Mouse (Mus musculus): ENCODE results near the gene Inf2. TPM values are rescaled to one million over a fixed set of nuclear protein-coding genes. Genes with fewer than 3 reads are reported as not detected.

The Inf2 gene
- polyA plus RNA-seq, 1 experiment: 118 TPM

GRCm38 (mm10) chr12:112620354-112621061 lies 31.9 kb downstream of the Inf2 start:
- Histone ChIP-seq H3ac (ENCODE audit: control insufficient read depth, insufficient read length, low read depth) (peak overlapping the region; percentile 78), H3K4me3 (ENCODE audit: insufficient read depth, poor library complexity, severe bottlenecking) (peak overlapping the region; percentile 30), H3K27me3 (ENCODE audit: control insufficient read depth, insufficient read depth, insufficient read length) (no peaks in the 10 kb centered on the region), H3K79me3 (ENCODE audit: low read depth) (no peaks in the 10 kb centered on the region), H3K36me3 (ENCODE audit: control insufficient read depth, insufficient read depth) (peaks cover 3% of the 10 kb centered on the region), H3K79me2 (ENCODE audit: control insufficient read depth, insufficient read depth) (no peaks in the 10 kb centered on the region)
- TF ChIP-seq FOSL1 (IDR thresholded peaks at IDR 0.05; ENCODE audit: insufficient read depth, low read length, poor library complexity, severe bottlenecking) (no peak), CTCF (IDR thresholded peaks at IDR 0.05; ENCODE audit: control insufficient read depth, insufficient read depth, insufficient read length) (no peak), USF1 (IDR thresholded peaks at IDR 0.05; ENCODE audit: low read depth) (no peak), MAX (IDR thresholded peaks at IDR 0.05) (no peak)

- H3K27me3 ChIP-seq (ENCODE audit: control insufficient read depth, insufficient read depth, insufficient read length): no peaks in the 10 kb centered on the region
- H3K4me3 ChIP-seq (ENCODE audit: insufficient read depth, poor library complexity, severe bottlenecking): no peak overlapping the region
- no peaks in the 10 kb centered on the region for H3K79me3 ChIP-seq (ENCODE audit: low read depth)
- no peaks in the 10 kb centered on the region for H3K36me3 ChIP-seq (ENCODE audit: control insufficient read depth, insufficient read depth)
- H3K79me2 ChIP-seq (ENCODE audit: control insufficient read depth, insufficient read depth): no peaks in the 10 kb centered on the region
- no peak overlapping the region for H3ac ChIP-seq (ENCODE audit: control insufficient read depth, insufficient read length, low read depth)
- TF ChIP-seq USF1 (IDR thresholded peaks at IDR 0.05; ENCODE audit: low read depth) (no peak), MYOD1 (IDR thresholded peaks at IDR 0.05; ENCODE audit: control insufficient read depth, insufficient read length, low read depth) (no peak), MYOG (IDR thresholded peaks at IDR 0.05; ENCODE audit: control insufficient read depth, extremely low read depth, insufficient read length) (no peak), FOSL1 (IDR thresholded peaks at IDR 0.05; ENCODE audit: insufficient read depth, low read length, poor library complexity, severe bottlenecking) (no peak), CEBPB (IDR thresholded peaks at IDR 0.05; ENCODE audit: low read depth) (no peak), CTCF (IDR thresholded peaks at IDR 0.05; ENCODE audit: control insufficient read depth, insufficient read depth, insufficient read length) (no peak)
Measured at GRCm38 (mm10) chr12:112621900-112622299, 33.3 kb downstream of the Inf2 start.

GRCm38 (mm10) chr12:112623742-112624141 lies 35.2 kb downstream of the Inf2 start:
- H3K79me2 ChIP-seq (ENCODE audit: control insufficient read depth, insufficient read depth): no peaks in the 10 kb centered on the region
- no peaks in the 10 kb centered on the region for H3K79me3 ChIP-seq (ENCODE audit: low read depth)
- no peak overlapping the region for H3K4me3 ChIP-seq (ENCODE audit: insufficient read depth, poor library complexity, severe bottlenecking)
- H3ac ChIP-seq (ENCODE audit: control insufficient read depth, insufficient read length, low read depth): no peak overlapping the region
- no peaks in the 10 kb centered on the region for H3K36me3 ChIP-seq (ENCODE audit: control insufficient read depth, insufficient read depth)
- TF ChIP-seq FOSL1 (IDR thresholded peaks at IDR 0.05; ENCODE audit: insufficient read depth, low read length, poor library complexity, severe bottlenecking) (no peak), CTCF (IDR thresholded peaks at IDR 0.05; ENCODE audit: control insufficient read depth, insufficient read depth, insufficient read length) (peak; percentile 36), MAX (IDR thresholded peaks at IDR 0.05) (no peak), USF1 (IDR thresholded peaks at IDR 0.05; ENCODE audit: low read depth) (no peak), MYOG (IDR thresholded peaks at IDR 0.05; ENCODE audit: control insufficient read depth, extremely low read depth, insufficient read length) (no peak), MYOD1 (IDR thresholded peaks at IDR 0.05; ENCODE audit: control insufficient read depth, insufficient read length, low read depth) (no peak), CEBPB (IDR thresholded peaks at IDR 0.05; ENCODE audit: low read depth) (no peak)
- H3K27me3 ChIP-seq (ENCODE audit: control insufficient read depth, insufficient read depth, insufficient read length): no peaks in the 10 kb centered on the region

- Histone ChIP-seq H3K79me3 (ENCODE audit: low read depth) (no peaks in the 10 kb centered on the region), H3K4me3 (ENCODE audit: insufficient read depth, poor library complexity, severe bottlenecking) (no peak overlapping the region), H3ac (ENCODE audit: control insufficient read depth, insufficient read length, low read depth) (no peak overlapping the region), H3K36me3 (ENCODE audit: control insufficient read depth, insufficient read depth) (no peaks in the 10 kb centered on the region), H3K27me3 (ENCODE audit: control insufficient read depth, insufficient read depth, insufficient read length) (no peaks in the 10 kb centered on the region), H3K79me2 (ENCODE audit: control insufficient read depth, insufficient read depth) (no peaks in the 10 kb centered on the region)
- TF ChIP-seq CEBPB (IDR thresholded peaks at IDR 0.05; ENCODE audit: low read depth) (no peak), CTCF (IDR thresholded peaks at IDR 0.05; ENCODE audit: control insufficient read depth, insufficient read depth, insufficient read length) (no peak), MYOG (IDR thresholded peaks at IDR 0.05; ENCODE audit: control insufficient read depth, extremely low read depth, insufficient read length) (no peak), FOSL1 (IDR thresholded peaks at IDR 0.05; ENCODE audit: insufficient read depth, low read length, poor library complexity, severe bottlenecking) (no peak), MAX (IDR thresholded peaks at IDR 0.05) (no peak), MYOD1 (IDR thresholded peaks at IDR 0.05; ENCODE audit: control insufficient read depth, insufficient read length, low read depth) (no peak), USF1 (IDR thresholded peaks at IDR 0.05; ENCODE audit: low read depth) (no peak)
Measured at GRCm38 (mm10) chr12:112625700-112626099, 37.1 kb downstream of the Inf2 start.

- H3K79me3 ChIP-seq (ENCODE audit: low read depth): no peaks in the 10 kb centered on the region
- no peak overlapping the region for H3ac ChIP-seq (ENCODE audit: control insufficient read depth, insufficient read length, low read depth)
- no peaks in the 10 kb centered on the region for H3K27me3 ChIP-seq (ENCODE audit: control insufficient read depth, insufficient read depth, insufficient read length)
- no peaks in the 10 kb centered on the region for H3K36me3 ChIP-seq (ENCODE audit: control insufficient read depth, insufficient read depth)
- TF ChIP-seq MYOD1 (IDR thresholded peaks at IDR 0.05; ENCODE audit: control insufficient read depth, insufficient read length, low read depth): no peak
- no peak for TF ChIP-seq CEBPB (IDR thresholded peaks at IDR 0.05; ENCODE audit: low read depth)
- no peak for TF ChIP-seq CTCF (IDR thresholded peaks at IDR 0.05; ENCODE audit: control insufficient read depth, insufficient read depth, insufficient read length)
- TF ChIP-seq MYOG (IDR thresholded peaks at IDR 0.05; ENCODE audit: control insufficient read depth, extremely low read depth, insufficient read length): no peak
- no peak for TF ChIP-seq MAX (IDR thresholded peaks at IDR 0.05)
- TF ChIP-seq FOSL1 (IDR thresholded peaks at IDR 0.05; ENCODE audit: insufficient read depth, low read length, poor library complexity, severe bottlenecking): no peak
- no peak for TF ChIP-seq USF1 (IDR thresholded peaks at IDR 0.05; ENCODE audit: low read depth)
- no peak overlapping the region for H3K4me3 ChIP-seq (ENCODE audit: insufficient read depth, poor library complexity, severe bottlenecking)
- H3K79me2 ChIP-seq (ENCODE audit: control insufficient read depth, insufficient read depth): no peaks in the 10 kb centered on the region
Measured at GRCm38 (mm10) chr12:112626455-112626854, 37.9 kb downstream of the Inf2 start.
